Mouse (Mus musculus) ES-E14 (cell line): ENCODE data around the gene Nxpe3. TPM values are rescaled to one million over a fixed set of nuclear protein-coding genes. Genes with fewer than 3 reads are reported as not detected.

Experiments
- DNase-seq: peaks from one replicate; pipeline ENCODE4 v3.0.0-alpha.2; 2013; ENCODE audit warnings: low read depth, low spot score
- H3K27ac ChIP-seq: 2 replicates; pipeline ENCODE4 v1.5.1; 2012; ENCODE audit warnings: low read depth, mild to moderate bottlenecking, low read length, moderate library complexity, mixed read lengths; ENCODE audit not compliant: poor library complexity, insufficient read depth, severe bottlenecking
- H3K36me3 ChIP-seq: 2 replicates; pipeline ENCODE4 v1.6.1; 2012; ENCODE audit warnings: mild to moderate bottlenecking, low read length, moderate library complexity, mixed read lengths; ENCODE audit not compliant: control insufficient read depth, poor library complexity, insufficient read depth, severe bottlenecking
- H3K4me1 ChIP-seq, 2 experiments: fragments of 150-350 bp in 1 of 2; sonication (generic) in 1 of 2; 2 replicates each; pipeline ENCODE4 v1.6.1; 2012; ENCODE audit warnings: low read length in 2 of 2, mild to moderate bottlenecking in 1 of 2, mixed read lengths in 1 of 2; ENCODE audit not compliant: control insufficient read depth in 2 of 2, insufficient read depth in 2 of 2, poor library complexity in 1 of 2
- H3K4me3 ChIP-seq, 2 experiments: fragments of 150-350 bp in 1 of 2; sonication (generic) in 1 of 2; 2 replicates each; pipeline ENCODE4 v1.5.1; 2012; ENCODE audit warnings: low read length in 2 of 2, low read depth in 1 of 2, mild to moderate bottlenecking in 1 of 2, mixed read lengths in 1 of 2; ENCODE audit not compliant: insufficient read depth in 1 of 2, poor library complexity in 1 of 2, severe bottlenecking in 1 of 2
- H3K9ac ChIP-seq: 2 replicates; pipeline ENCODE4 v1.6.1; 2012; ENCODE audit warnings: low read depth, mild to moderate bottlenecking, low read length, mixed read lengths; ENCODE audit not compliant: poor library complexity, insufficient read depth, severe bottlenecking
- H3K9me3 ChIP-seq: fragments of 150-350 bp; sonication (generic); 2 replicates; pipeline ENCODE4 v1.6.1; 2012; ENCODE audit warnings: low read depth, mild to moderate bottlenecking, low read length; ENCODE audit not compliant: control insufficient read depth, insufficient read depth
- CHD2 ChIP-seq: IDR thresholded peaks from 2 replicates; pipeline ENCODE4 v1.6.1; 2014; ENCODE audit warnings: mild to moderate bottlenecking, low read depth, low read length, inconsistent platforms
- HCFC1 ChIP-seq: IDR thresholded peaks from 2 replicates; pipeline ENCODE4 v1.6.1; 2012; ENCODE audit warnings: low read length, inconsistent platforms, borderline replicate concordance; ENCODE audit not compliant: insufficient read depth
- MAFK ChIP-seq: IDR thresholded peaks from 2 replicates; pipeline ENCODE4 v1.6.1; 2014; ENCODE audit warnings: mild to moderate bottlenecking, low read depth, low read length, inconsistent platforms; ENCODE audit not compliant: insufficient read depth
- ZC3H11A ChIP-seq: IDR thresholded peaks from 2 replicates; pipeline ENCODE4 v1.6.1; 2012; ENCODE audit warnings: low read depth, mild to moderate bottlenecking, inconsistent platforms, low read length, borderline replicate concordance
- ZNF384 ChIP-seq: IDR thresholded peaks from 2 replicates; pipeline ENCODE4 v1.6.1; 2012; ENCODE audit warnings: low read depth, low read length, inconsistent platforms
- in situ Hi-C, 2 experiments: fragments of 600-800 bp; cut with MboI; formaldehyde crosslinking; loops; one replicate each; pipeline ENCODE4 v1.15.1; 2025; ENCODE audit warnings: low sequenced_read_pairs in 2 of 2, inconsistent platforms in 1 of 2; ENCODE audit not compliant: unreplicated experiment in 2 of 2
- total RNA-seq: library from RNA; depleted of rRNA; stranded (reverse); fragments of 300-350 nt; gene quantifications from 2 replicates; pipeline ENCODE4 v1.2.3, GENCODE M21; 2012

Gene Nxpe3
- total RNA-seq, 1 experiment = 1.7 TPM

DNA sequence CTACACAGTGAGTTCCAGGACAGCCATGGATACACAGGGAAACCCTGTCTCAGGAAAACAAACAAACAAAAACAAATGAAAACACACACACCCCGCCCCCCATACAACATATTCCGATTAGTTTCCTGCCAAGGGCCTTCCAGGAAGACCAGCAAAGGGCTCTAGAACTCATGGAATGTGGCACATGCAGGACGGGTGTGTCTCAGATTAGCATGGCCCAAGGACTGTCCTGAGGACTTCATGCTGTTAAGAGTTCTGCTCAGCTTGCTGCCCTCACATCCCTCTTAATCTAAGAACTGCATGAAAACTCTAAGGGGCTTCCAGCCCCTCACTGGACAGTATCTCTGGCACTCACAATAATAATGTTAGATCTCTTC, 6.5 kb downstream of the Nxpe3 start:
- peaks cover 0 to 6% of the 10 kb centered on the region in 2 experiments; a peak in 1 of 4 replicates for H3K4me1 ChIP-seq
- peaks cover 7% of the 10 kb centered on the region; the same call in 1 of the 2 replicates for H3K36me3 ChIP-seq
- no peaks in the 10 kb centered on the region for H3K9me3 ChIP-seq
- TF ChIP-seq ZNF384 = no peak
- TF ChIP-seq CHD2 = no peak; the same call in 1 of the 2 replicates
- no peak for TF ChIP-seq ZC3H11A
- TF ChIP-seq HCFC1 = no peak
- TF ChIP-seq MAFK = no peak
- H3K27ac ChIP-seq = peak overlapping the region; percentile 26; the same call in 1 of the 2 replicates
- in situ Hi-C loops = no loop called here
- H3K4me3 ChIP-seq = no peak overlapping the region
- no peak for DNase-seq
- no peak overlapping the region for H3K9ac ChIP-seq

DNA sequence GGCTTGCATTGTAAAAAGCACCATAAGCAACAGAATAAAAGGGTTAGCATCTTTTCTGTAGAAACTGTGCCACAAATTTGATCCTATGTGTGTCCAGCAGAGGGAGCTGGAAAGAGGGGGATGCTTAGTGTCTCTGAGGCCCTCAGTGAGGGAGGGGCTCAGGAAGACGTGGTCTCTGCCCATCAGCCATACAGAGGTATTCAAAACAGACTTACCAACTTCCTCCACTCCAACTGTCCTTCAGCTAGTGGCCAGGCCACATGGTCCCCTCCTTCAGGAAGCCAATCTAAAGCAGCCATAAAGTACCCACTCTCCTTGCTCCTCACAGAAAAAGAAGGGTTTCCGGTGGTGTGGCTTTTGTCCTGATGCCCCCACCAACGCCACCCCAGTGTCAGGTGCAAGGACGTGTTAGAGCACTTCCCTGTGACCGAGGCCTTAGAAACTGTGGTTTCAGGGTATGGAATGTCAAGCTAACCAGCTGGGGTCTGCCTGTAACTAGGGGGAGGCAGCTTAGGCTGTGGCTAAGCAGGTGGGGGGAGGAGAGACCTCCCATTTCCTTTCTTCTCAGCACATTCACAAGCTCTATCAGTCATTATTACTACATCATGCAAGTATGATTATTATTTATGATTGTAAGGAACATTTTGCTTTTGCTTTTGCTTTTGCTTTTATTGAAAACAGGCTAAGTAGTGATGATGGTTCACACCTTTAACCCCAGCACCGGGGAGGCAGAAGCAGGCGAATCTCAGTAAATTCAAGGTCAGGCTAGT, 7.1 kb downstream of the Nxpe3 start:
- peaks cover 7% of the 10 kb centered on the region; the same call in 1 of the 2 replicates for H3K36me3 ChIP-seq
- no peak for TF ChIP-seq ZC3H11A
- TF ChIP-seq CHD2 = no peak
- TF ChIP-seq ZNF384 = no peak
- TF ChIP-seq MAFK = no peak
- TF ChIP-seq HCFC1 = no peak
- peak overlapping the region; percentile 79 for H3K27ac ChIP-seq
- no peaks in the 10 kb centered on the region for H3K9me3 ChIP-seq
- no peak for DNase-seq
- no peak overlapping the region for H3K4me3 ChIP-seq
- in situ Hi-C loops = no loop called here
- H3K4me1 ChIP-seq = peaks cover 0 to 6% of the 10 kb centered on the region in 2 experiments; a peak in 1 of 4 replicates
- H3K9ac ChIP-seq = peak overlapping the region; percentile 5; the same call in 1 of the 2 replicates

- H3K27ac ChIP-seq = no peak overlapping the region
- peaks cover 3% of the 10 kb centered on the region; the same call in 1 of the 2 replicates for H3K36me3 ChIP-seq
- no peaks in the 10 kb centered on the region for H3K9me3 ChIP-seq
- TF ChIP-seq CHD2 (no peak), MAFK (no peak), ZC3H11A (no peak), HCFC1 (no peak), ZNF384 (no peak)
- no peak overlapping the region for H3K4me3 ChIP-seq
- in situ Hi-C loops = no loop called here
- H3K4me1 ChIP-seq = peaks cover 0 to 3% of the 10 kb centered on the region in 2 experiments; a peak in 1 of 4 replicates
- no peak overlapping the region for H3K9ac ChIP-seq
- DNase-seq = no peak
Observed at GRCm38 (mm10) chr16:55884246-55884645, 10.8 kb downstream of the Nxpe3 start.

DNA sequence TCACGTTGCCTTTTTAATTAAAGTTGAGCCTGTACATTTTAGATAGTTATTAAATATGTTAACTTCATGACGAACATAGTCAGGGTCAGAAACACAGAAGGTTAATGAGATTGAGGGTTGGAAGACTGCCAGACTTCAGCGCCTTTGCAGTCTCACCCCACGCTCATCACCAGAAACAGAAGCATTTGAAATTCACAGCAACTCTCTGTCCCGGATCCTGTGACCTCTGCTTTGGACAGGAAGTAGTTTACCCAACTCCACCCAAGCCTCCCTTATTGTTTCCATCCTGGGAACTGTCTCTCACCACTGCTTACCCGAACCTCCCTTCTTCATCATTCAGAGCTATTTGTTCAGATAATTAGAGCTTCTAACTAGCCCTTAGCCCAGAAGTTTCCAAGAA, 19.1 kb downstream of the Nxpe3 start:
- Histone ChIP-seq H3K27ac (no peak overlapping the region), H3K4me1 (peaks cover 3% of the 10 kb centered on the region in 2 experiments; a peak in 2 of 4 replicates), H3K36me3 (no peaks in the 10 kb centered on the region), H3K9ac (no peak overlapping the region), H3K4me3 (no peak overlapping the region), H3K9me3 (no peaks in the 10 kb centered on the region)
- no peak for DNase-seq
- TF ChIP-seq CHD2 (no peak), MAFK (no peak), HCFC1 (no peak), ZNF384 (no peak), ZC3H11A (no peak)
- in situ Hi-C loops = no loop called here
